Comparison of ENCODE assay signal across 14 mouse cellular contexts in genomic region chr11:37248796-37249195, GRCm38 (mm10). TPM values are rescaled to one million over a fixed set of nuclear protein-coding genes. Genes with fewer than 3 reads are reported as not detected.
"Had no signal": no experiment of that assay in that cellular context is flagged by ENCODE, and none has a peak within 500 bp of the region (broad histone marks: within the 10 kb centered on the region; RNA-seq: fewer than 3 reads in every experiment).

No protein-coding gene starts in this region.

- DNase-seq: gastrocnemius, adult 2 months; gastrocnemius, postnatal 10 days; gastrocnemius, postnatal 25 days; heart, adult 18-20 months; heart, postnatal 10 days; heart, postnatal 4 days; kidney, adult 2 months; kidney, adult 9 months; kidney, postnatal 14 days; kidney, postnatal 36 days; layer of hippocampus, adult 9-11 months; layer of hippocampus, postnatal 36 days had no signal

RNA-seq across cellular contexts. Expression of gene Tenm2, which starts 13.0 kb away (rescaled TPM):
- total RNA-seq: granulocyte monocyte progenitor cell, adult 5-6 weeks; liver, adult 2 months had no signal
